25 mouse cellular contexts compared by ENCODE assay signal in genomic region chr1:107985646-107986045, GRCm38 (mm10).
DNase-seq lines count a peak whose midpoint lies in the region; ATAC-seq and TF ChIP-seq lines count a peak whose summit lies in the region.
"Had no signal": no experiment of that assay in that cellular context is flagged by ENCODE, and none has a peak within 500 bp of the region (broad histone marks: within the 10 kb centered on the region; RNA-seq: fewer than 3 reads in every experiment).

No protein-coding gene starts in this region.

- intact Hi-C loops in left cerebral cortex, adult 2 months (cut with DNase I) = loop anchor here (5.0 kb wide), 1 partner anchor 258 kb away; no protein-coding TSS in a partner anchor
- intact Hi-C loops in left cerebral cortex, postnatal 4 days (cut with DNase I) = no loop called here

- peak; percentile 52 for ATAC-seq in forebrain, embryonic 16.5 days
- ATAC-seq in forebrain, embryonic 13.5 days = no peak
- ATAC-seq in frontal cortex, adult (ENCODE audit: low TSS enrichment) = peak; percentile 95
- ATAC-seq: activated CD4-positive, CD25-positive, alpha-beta regulatory T cell, adult 4 months; CD4-positive, CD25-positive, alpha-beta regulatory T cell, adult 4 months; forebrain, embryonic 15.5 days; Patski had no signal

- H3K9ac ChIP-seq in forebrain, embryonic 16.5 days (replicated peaks; ENCODE audit: low read depth, low read length) = no peak overlapping the region
- H3K9ac ChIP-seq in forebrain, embryonic 13.5 days = no peak overlapping the region
- H3K9ac ChIP-seq: embryonic facial prominence, embryonic 12.5 days; forebrain, embryonic 15.5 days had no signal

- H3K4me2 ChIP-seq in forebrain, embryonic 16.5 days (ENCODE audit: low read length) = no peak overlapping the region
- no peak overlapping the region for H3K4me2 ChIP-seq in forebrain, embryonic 13.5 days
- H3K4me2 ChIP-seq: embryonic facial prominence, embryonic 12.5 days; forebrain, embryonic 15.5 days had no signal

- TF ChIP-seq CTCF in left cerebral cortex, adult 2 months (IDR thresholded peaks at IDR 0.05) = peak; percentile 7; the same call in 1 of the 2 replicates

- no peak for DNase-seq in frontal cortex, postnatal 25 days (ENCODE audit: low spot score in 2 of 2)
- DNase-seq in left cerebral cortex, adult 2 months (ENCODE audit: extremely low spot score in 1 of 2, low spot score in 2 of 2) = no peak
- no peak for DNase-seq in left cerebral cortex, postnatal 4 days
- no peak for DNase-seq in embryo, embryonic 10.5 days (ENCODE audit: low spot score)
- DNase-seq: adrenal gland, adult 8-10 months; adrenal gland, postnatal 14 days; adrenal gland, postnatal 36 days; B cell, adult 2 months; cerebellum, adult 11 months; cerebellum, adult 18-20 months; cerebellum, adult 8-10 months; cerebellum, adult 9-11 months; cerebellum, postnatal 14 days; cerebellum, postnatal 36 days had no signal

- H3K27ac ChIP-seq in forebrain, embryonic 16.5 days (ENCODE audit: low read length) = no peak overlapping the region
- H3K27ac ChIP-seq in forebrain, embryonic 13.5 days = no peak overlapping the region
- no peak overlapping the region for H3K27ac ChIP-seq in left cerebral cortex, adult 2 months
- H3K27ac ChIP-seq: embryonic facial prominence, embryonic 10.5 days; embryonic facial prominence, embryonic 12.5 days; forebrain, embryonic 15.5 days had no signal

- H3K9me3 ChIP-seq in forebrain, embryonic 16.5 days (ENCODE audit: control insufficient read depth, low read length) = no peaks in the 10 kb centered on the region
- no peaks in the 10 kb centered on the region for H3K9me3 ChIP-seq in forebrain, embryonic 13.5 days (replicated peaks)
- H3K9me3 ChIP-seq: embryonic facial prominence, embryonic 10.5 days; embryonic facial prominence, embryonic 12.5 days; forebrain, embryonic 15.5 days had no signal

- WGBS in forebrain, embryonic 16.5 days = 83% methylated on average over 2 of the region's 2 CpGs
- 89% methylated on average over 2 of the region's 2 CpGs for WGBS in forebrain, embryonic 13.5 days

- no peaks in the 10 kb centered on the region for H3K4me1 ChIP-seq in forebrain, embryonic 16.5 days (replicated peaks; ENCODE audit: control insufficient read depth, insufficient read depth, low read length)
- H3K4me1 ChIP-seq in forebrain, embryonic 13.5 days = no peaks in the 10 kb centered on the region
- H3K4me1 ChIP-seq: embryonic facial prominence, embryonic 12.5 days; forebrain, embryonic 15.5 days had no signal

- no peak overlapping the region for H3K4me3 ChIP-seq in forebrain, embryonic 16.5 days (replicated peaks; ENCODE audit: low read length)
- H3K4me3 ChIP-seq in forebrain, embryonic 13.5 days = no peak overlapping the region
- H3K4me3 ChIP-seq in left cerebral cortex, adult 2 months = no peak overlapping the region
- H3K4me3 ChIP-seq: embryonic facial prominence, embryonic 10.5 days; embryonic facial prominence, embryonic 12.5 days; forebrain, embryonic 15.5 days had no signal

- H3K27me3 ChIP-seq in forebrain, embryonic 16.5 days (replicated peaks; ENCODE audit: control insufficient read depth, insufficient read depth, low read length) = no peaks in the 10 kb centered on the region
- peaks cover 4% of the 10 kb centered on the region; the same call in 1 of the 2 replicates for H3K27me3 ChIP-seq in forebrain, embryonic 13.5 days
- H3K27me3 ChIP-seq: CH12.LX; embryonic facial prominence, embryonic 12.5 days; forebrain, embryonic 15.5 days; Patski had no signal

- H3K36me3 ChIP-seq in forebrain, embryonic 16.5 days (ENCODE audit: control insufficient read depth, insufficient read depth) = no peaks in the 10 kb centered on the region
- H3K36me3 ChIP-seq in forebrain, embryonic 13.5 days (ENCODE audit: poor library complexity, severe bottlenecking) = no peaks in the 10 kb centered on the region
- H3K36me3 ChIP-seq: embryonic facial prominence, embryonic 10.5 days; embryonic facial prominence, embryonic 12.5 days; forebrain, embryonic 15.5 days; G1E had no signal
